Mouse (Mus musculus) kidney, embryonic 14.5 days (tissue): ENCODE measurements around the gene Hcn3. TPM values are rescaled to one million over a fixed set of nuclear protein-coding genes. Genes with fewer than 3 reads are reported as not detected.

ENCODE experiments used
- ATAC-seq: fragments of 200-750 bp; cut with Nextera tagmentation; 2 replicates; pipeline ENCODE4 v1.8.0; 2017; ENCODE audit warnings: moderate number of reproducible peaks, mild to moderate bottlenecking, moderate TSS enrichment, moderate library complexity; ENCODE audit not compliant: low FRiP score, low TSS enrichment
- H3K27ac ChIP-seq: fragments of 300-500 bp; sonication (generic); 2 replicates; pipeline ENCODE4 v1.5.1; 2014; ENCODE audit warnings: low read depth, mild to moderate bottlenecking, low read length, moderate library complexity, mixed read lengths
- H3K27me3 ChIP-seq: fragments of 300-500 bp; sonication (generic); 2 replicates; pipeline ENCODE4 v1.6.1; 2014; ENCODE audit warnings: mild to moderate bottlenecking, low read length; ENCODE audit not compliant: control insufficient read depth, insufficient read depth
- H3K36me3 ChIP-seq: fragments of 300-500 bp; sonication (generic); 2 replicates; pipeline ENCODE4 v1.6.1; 2014; ENCODE audit warnings: low read length, mixed read lengths; ENCODE audit not compliant: control insufficient read depth, insufficient read depth
- H3K4me1 ChIP-seq: fragments of 300-500 bp; sonication (generic); 2 replicates; pipeline ENCODE4 v1.6.1; 2014; ENCODE audit warnings: low read length, mixed read lengths; ENCODE audit not compliant: control insufficient read depth, insufficient read depth
- H3K4me2 ChIP-seq: fragments of 300-500 bp; sonication (generic); replicated peaks from 2 replicates; pipeline ENCODE4 v1.6.1; 2014; ENCODE audit warnings: low read depth, mild to moderate bottlenecking, low read length
- H3K4me3 ChIP-seq: fragments of 300-500 bp; sonication (generic); 2 replicates; pipeline ENCODE4 v1.5.1; 2014; ENCODE audit warnings: mild to moderate bottlenecking, low read length
- H3K9ac ChIP-seq: fragments of 300-500 bp; sonication (generic); 2 replicates; pipeline ENCODE4 v1.6.1; 2014; ENCODE audit warnings: low read depth, mild to moderate bottlenecking, low read length, moderate library complexity
- H3K9me3 ChIP-seq: fragments of 300-500 bp; sonication (generic); 2 replicates; pipeline ENCODE4 v1.6.1; 2016; ENCODE audit warnings: low read length; ENCODE audit not compliant: control insufficient read depth
- WGBS: fragments of 180-500 bp; shearing (Covaris S2); extraction: QIAGEN DNeasy Blood & Tissue Kit; methylation state at CpG from one replicate; pipeline ENCODE4 v1.1.7; 2014; 5-methylcytosine and 5-hydroxymethylcytosine counted together
- polyA plus RNA-seq: library from polyadenylated mRNA; unstranded; fragments of >200 nt; fragmentation: Nextera tagmentation; extraction: Ambion mirVana; gene quantifications from 2 replicates; pipeline ENCODE4 v1.2.1, GENCODE M21; 2014

Hcn3 gene
- polyA plus RNA-seq, 1 experiment from 2014 or later, result 0.49 TPM

- H3K9me3 ChIP-seq, result no peaks in the 10 kb centered on the region
- H3K4me3 ChIP-seq, result no peak overlapping the region
- no peak overlapping the region for H3K9ac ChIP-seq
- no peaks in the 10 kb centered on the region for H3K4me1 ChIP-seq
- 73% methylated on average over 2 of the region's 2 CpGs for WGBS
- H3K36me3 ChIP-seq, result no peaks in the 10 kb centered on the region
- no peak overlapping the region for H3K27ac ChIP-seq
- H3K27me3 ChIP-seq, result no peaks in the 10 kb centered on the region
- no peak for ATAC-seq
- no peak overlapping the region for H3K4me2 ChIP-seq
Measured at GRCm38 (mm10) chr3:89123313-89123712, 36.7 kb downstream of the Hcn3 start.

- Histone ChIP-seq H3K9me3 (no peaks in the 10 kb centered on the region; the same call in 1 of the 2 replicates), H3K4me1 (no peaks in the 10 kb centered on the region), H3K27me3 (no peaks in the 10 kb centered on the region), H3K27ac (no peak overlapping the region), H3K36me3 (no peaks in the 10 kb centered on the region), H3K4me2 (no peak overlapping the region), H3K4me3 (no peak overlapping the region), H3K9ac (no peak overlapping the region)
- peak; percentile 62; the same call in 1 of the 2 replicates for ATAC-seq
- WGBS, result 3% methylated on average over 2 of the region's 2 CpGs
Measured at GRCm38 (mm10) chr3:89115522-89115921, 44.5 kb downstream of the Hcn3 start.

- no peaks in the 10 kb centered on the region; the same call in 1 of the 2 replicates for H3K9me3 ChIP-seq
- no peak overlapping the region for H3K9ac ChIP-seq
- no peak overlapping the region for H3K4me2 ChIP-seq
- H3K27me3 ChIP-seq, result no peaks in the 10 kb centered on the region
- H3K4me1 ChIP-seq, result no peaks in the 10 kb centered on the region
- 66% methylated on average over 4 of the region's 4 CpGs for WGBS
- no peak overlapping the region for H3K27ac ChIP-seq
- ATAC-seq, result peak; percentile 60; the same call in 1 of the 2 replicates
- no peaks in the 10 kb centered on the region for H3K36me3 ChIP-seq
- H3K4me3 ChIP-seq, result no peak overlapping the region
Measured at GRCm38 (mm10) chr3:89113058-89113457, 46.9 kb downstream of the Hcn3 start.

- Histone ChIP-seq H3K27ac (no peak overlapping the region), H3K9me3 (no peaks in the 10 kb centered on the region), H3K27me3 (no peaks in the 10 kb centered on the region), H3K4me2 (no peak overlapping the region), H3K36me3 (no peaks in the 10 kb centered on the region), H3K4me3 (no peak overlapping the region), H3K4me1 (no peaks in the 10 kb centered on the region), H3K9ac (no peak overlapping the region)
- ATAC-seq, result no peak
- 54% methylated on average over 1 of the region's 1 CpGs for WGBS
Measured at GRCm38 (mm10) chr3:89108146-89108545, 51.9 kb downstream of the Hcn3 start.

- H3K4me1 ChIP-seq, result no peaks in the 10 kb centered on the region
- H3K36me3 ChIP-seq, result no peaks in the 10 kb centered on the region
- 76% methylated on average over 3 of the region's 3 CpGs for WGBS
- no peak overlapping the region for H3K4me2 ChIP-seq
- no peak for ATAC-seq
- H3K4me3 ChIP-seq, result no peak overlapping the region
- no peak overlapping the region for H3K9ac ChIP-seq
- no peak overlapping the region for H3K27ac ChIP-seq
- no peaks in the 10 kb centered on the region for H3K9me3 ChIP-seq
- H3K27me3 ChIP-seq, result no peaks in the 10 kb centered on the region
Measured at GRCm38 (mm10) chr3:89107545-89107944, 52.5 kb downstream of the Hcn3 start.

GRCm38 (mm10) chr3:89106881-89107280 is 53.1 kb downstream of the Hcn3 start:
- H3K4me1 ChIP-seq, result no peaks in the 10 kb centered on the region
- H3K9ac ChIP-seq, result no peak overlapping the region
- ATAC-seq, result no peak
- H3K27ac ChIP-seq, result no peak overlapping the region
- no peaks in the 10 kb centered on the region for H3K27me3 ChIP-seq
- H3K4me3 ChIP-seq, result no peak overlapping the region
- no peaks in the 10 kb centered on the region for H3K9me3 ChIP-seq
- H3K4me2 ChIP-seq, result no peak overlapping the region
- no peaks in the 10 kb centered on the region for H3K36me3 ChIP-seq

GRCm38 (mm10) chr3:89103291-89103595 is 56.8 kb downstream of the Hcn3 start:
- Histone ChIP-seq H3K27me3 (no peaks in the 10 kb centered on the region), H3K9me3 (no peaks in the 10 kb centered on the region), H3K4me3 (no peak overlapping the region), H3K36me3 (peaks cover 16% of the 10 kb centered on the region; the same call in 1 of the 2 replicates), H3K9ac (no peak overlapping the region), H3K27ac (peak overlapping the region; percentile 26; the same call in 1 of the 2 replicates), H3K4me1 (peaks cover 15% of the 10 kb centered on the region), H3K4me2 (no peak overlapping the region)
- WGBS, result 57% methylated on average over 4 of the region's 4 CpGs
- no peak for ATAC-seq

GRCm38 (mm10) chr3:89102495-89103290 is 57.3 kb downstream of the Hcn3 start:
- 66% methylated on average over 12 of the region's 12 CpGs for WGBS
- Histone ChIP-seq H3K4me3 (peak overlapping the region; percentile 82; the same call in 1 of the 2 replicates), H3K4me2 (peak overlapping the region; percentile 47), H3K27ac (peak overlapping the region; percentile 26; the same call in 1 of the 2 replicates), H3K4me1 (peaks cover 15% of the 10 kb centered on the region), H3K9me3 (no peaks in the 10 kb centered on the region), H3K36me3 (peaks cover 20% of the 10 kb centered on the region; the same call in 1 of the 2 replicates), H3K27me3 (no peaks in the 10 kb centered on the region), H3K9ac (0 out of 2 replicates have a peak overlapping the region, but pooled peaks have one; percentile 44)
- no peak for ATAC-seq

GRCm38 (mm10) chr3:89101812-89102494 is 58.0 kb downstream of the Hcn3 start, which contains the start of gene Fdps:
Gene Fdps (minus strand): TSS chr3:89101959.
- H3K27me3 ChIP-seq, result no peaks in the 10 kb centered on the region
- H3K27ac ChIP-seq, result peak within 1 kb of the TSS; percentile 55; the same call in 1 of the 2 replicates
- H3K4me2 ChIP-seq, result peak within 1 kb of the TSS; percentile 91
- no peaks in the 10 kb centered on the region for H3K9me3 ChIP-seq
- under 1% methylated on average over 26 of the region's 26 CpGs for WGBS
- H3K9ac ChIP-seq, result peak within 1 kb of the TSS; percentile 74
- peaks cover 15% of the 10 kb centered on the region for H3K4me1 ChIP-seq
- ATAC-seq, result peak; percentile 99
- peak within 1 kb of the TSS; percentile 82 for H3K4me3 ChIP-seq
- peaks cover 28% of the 10 kb centered on the region; the same call in 1 of the 2 replicates for H3K36me3 ChIP-seq
